Mouse (Mus musculus): Measurements from ENCODE around the gene Rnf220. TPM values are rescaled to one million over a fixed set of nuclear protein-coding genes. Genes with fewer than 3 reads are reported as not detected.
"Not testable (repeated sequence)": the region's sequence is repeated elsewhere in the genome, so short reads cannot be mapped to it uniquely, and the experiment has no call there.

Gene Rnf220
- polyA plus RNA-seq, 1 experiment = 38.2 TPM

DNA sequence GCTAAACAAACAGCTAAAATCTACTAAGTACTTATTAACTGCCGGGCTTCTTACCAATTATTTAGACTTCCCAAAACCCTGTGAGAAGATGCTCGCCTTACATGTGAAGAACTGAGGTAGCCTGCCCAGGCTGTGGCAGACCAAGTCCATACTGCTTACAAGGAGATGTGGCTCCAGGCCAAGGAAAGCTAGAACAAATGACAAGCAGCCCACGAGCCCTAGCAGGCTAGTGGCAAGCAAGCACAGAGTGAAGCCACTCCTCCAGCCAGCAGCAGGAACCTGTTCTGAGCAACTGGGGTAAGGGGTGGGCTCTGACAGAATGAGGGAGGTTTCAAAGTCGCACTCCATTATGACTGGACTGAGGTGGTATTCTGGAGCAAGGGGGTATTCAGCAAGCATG, 222.1 kb downstream of the Rnf220 start:
- H3K9me3 ChIP-seq = peaks cover 8% of the 10 kb centered on the region
- peaks cover 92% of the 10 kb centered on the region for H3K36me3 ChIP-seq (replicated peaks; ENCODE audit: low read length)
- H3K4me3 ChIP-seq (replicated peaks) = no peak overlapping the region
- H3K4me1 ChIP-seq = no peaks in the 10 kb centered on the region
- H3K27me3 ChIP-seq (replicated peaks) = no peaks in the 10 kb centered on the region
- TF ChIP-seq GATA1 (IDR thresholded peaks at IDR 0.05; ENCODE audit: borderline replicate concordance, low read length) (no peak), FLI1 (IDR thresholded peaks at IDR 0.05; ENCODE audit: low read length) (no peak)

DNA sequence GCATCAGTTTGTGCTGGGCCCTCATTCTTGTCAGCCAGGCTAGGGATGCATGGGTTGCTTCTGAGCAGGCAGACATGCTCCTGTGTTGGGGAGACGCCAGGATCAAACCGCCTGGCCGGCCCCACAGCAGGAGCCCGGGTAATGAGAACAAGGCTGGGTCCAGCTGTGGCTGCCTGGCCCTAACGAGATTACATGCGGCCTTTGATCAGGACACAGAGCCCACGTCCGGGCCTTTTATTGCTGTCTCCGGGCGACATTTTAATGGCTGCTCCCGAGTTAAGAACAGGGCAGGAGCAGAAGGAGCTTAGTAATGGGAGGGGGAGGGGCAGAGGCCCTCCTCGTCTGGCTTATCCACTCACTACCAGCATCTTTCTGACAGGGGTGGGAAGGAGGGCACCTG, 224.4 kb downstream of the Rnf220 start:
- peaks cover 8% of the 10 kb centered on the region for H3K9me3 ChIP-seq
- H3K4me1 ChIP-seq = peaks cover 5% of the 10 kb centered on the region; the same call in 1 of the 2 replicates
- H3K27me3 ChIP-seq (replicated peaks) = peaks cover 9% of the 10 kb centered on the region
- H3K4me3 ChIP-seq (replicated peaks) = no peak overlapping the region
- TF ChIP-seq GATA1 (IDR thresholded peaks at IDR 0.05; ENCODE audit: borderline replicate concordance, low read length) = no peak
- no peak for TF ChIP-seq FLI1 (IDR thresholded peaks at IDR 0.05; ENCODE audit: low read length)
- H3K36me3 ChIP-seq (replicated peaks; ENCODE audit: low read length) = peaks cover 69% of the 10 kb centered on the region

DNA sequence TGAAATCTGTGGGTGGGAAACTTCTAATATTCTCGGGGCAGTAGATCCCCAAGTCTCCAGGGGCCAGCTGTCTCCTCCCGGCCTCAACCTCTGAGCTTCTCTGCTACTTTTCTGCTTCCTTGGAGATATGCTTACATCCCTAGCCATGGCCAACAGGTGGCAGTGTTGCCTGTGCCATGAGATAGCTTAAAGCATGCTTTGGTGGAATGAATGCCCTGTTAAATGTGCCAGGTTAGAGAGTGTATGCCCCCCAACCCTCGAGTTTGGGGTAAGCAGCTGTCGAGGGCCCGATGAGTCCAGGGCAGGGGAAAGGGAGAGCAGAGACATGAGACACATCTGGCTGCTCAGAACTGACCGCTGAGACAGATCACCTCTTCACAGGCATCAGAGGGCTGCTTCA, 226.6 kb downstream of the Rnf220 start:
- Histone ChIP-seq H3K9me3 (peaks cover 8% of the 10 kb centered on the region), H3K36me3 (replicated peaks; ENCODE audit: low read length) (peaks cover 47% of the 10 kb centered on the region), H3K27me3 (replicated peaks) (peaks cover 15% of the 10 kb centered on the region), H3K4me1 (peaks cover 5% of the 10 kb centered on the region; the same call in 1 of the 2 replicates), H3K4me3 (replicated peaks) (no peak overlapping the region)
- no peak for TF ChIP-seq GATA1 (IDR thresholded peaks at IDR 0.05; ENCODE audit: borderline replicate concordance, low read length)
- TF ChIP-seq FLI1 (IDR thresholded peaks at IDR 0.05; ENCODE audit: low read length) = no peak

DNA sequence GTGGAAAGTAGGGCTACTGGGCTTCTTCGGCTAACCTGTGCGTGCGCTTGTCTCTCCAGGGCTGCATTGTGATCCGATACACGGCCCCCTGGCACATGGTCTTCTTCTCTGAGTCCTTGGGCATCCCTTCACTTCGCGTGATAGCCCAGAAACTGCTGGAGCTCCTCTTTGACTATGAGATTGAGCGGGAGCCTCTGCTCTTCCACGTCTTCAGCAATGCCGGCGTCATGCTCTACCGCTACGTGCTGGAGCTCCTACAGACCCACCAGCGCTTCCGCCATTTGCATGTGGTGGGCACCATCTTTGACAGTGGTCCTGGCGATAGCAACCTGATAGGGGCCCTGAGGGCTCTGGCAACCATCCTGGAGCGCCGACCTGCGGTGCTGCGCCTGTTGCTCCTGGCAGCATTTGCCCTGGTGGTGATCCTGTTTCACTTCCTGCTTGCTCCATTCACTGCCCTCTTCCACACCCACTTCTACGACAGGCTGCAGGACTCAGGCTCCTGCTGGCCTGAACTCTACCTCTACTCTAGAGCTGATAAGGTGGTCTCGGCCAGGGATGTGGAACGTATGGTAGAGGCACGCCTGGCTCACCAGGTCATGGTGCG, 228.9 kb downstream of the Rnf220 start:
- no peak overlapping the region for H3K4me3 ChIP-seq (replicated peaks)
- TF ChIP-seq FLI1 (IDR thresholded peaks at IDR 0.05; ENCODE audit: low read length) = no peak
- no peak for TF ChIP-seq GATA1 (IDR thresholded peaks at IDR 0.05; ENCODE audit: borderline replicate concordance, low read length)
- H3K9me3 ChIP-seq = no peaks in the 10 kb centered on the region
- peaks cover 5% of the 10 kb centered on the region; the same call in 1 of the 2 replicates for H3K4me1 ChIP-seq
- peaks cover 18% of the 10 kb centered on the region for H3K27me3 ChIP-seq (replicated peaks)
- H3K36me3 ChIP-seq (replicated peaks; ENCODE audit: low read length) = peaks cover 24% of the 10 kb centered on the region

DNA sequence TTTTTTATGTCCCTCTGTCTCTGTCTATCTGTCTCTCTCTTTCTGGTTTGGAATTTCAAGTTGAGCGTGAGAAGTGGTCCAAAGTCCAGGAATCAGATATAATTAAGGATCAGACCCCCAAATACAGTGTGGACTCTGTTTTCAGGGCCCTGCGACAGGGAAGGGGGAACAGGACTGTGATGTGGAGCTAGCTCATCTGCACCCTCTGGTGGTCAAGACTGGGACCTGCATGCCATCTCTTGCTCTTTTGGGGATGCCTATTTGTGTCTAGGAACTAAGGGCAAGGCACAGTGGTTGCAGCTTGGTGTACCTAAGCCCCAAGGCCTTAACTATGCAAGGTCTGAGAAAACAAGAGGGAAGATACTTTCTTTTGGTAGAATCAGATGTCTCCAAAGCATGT, 229.6 kb downstream of the Rnf220 start:
- H3K4me1 ChIP-seq = peaks cover 5% of the 10 kb centered on the region; the same call in 1 of the 2 replicates
- no peaks in the 10 kb centered on the region for H3K9me3 ChIP-seq
- H3K27me3 ChIP-seq (replicated peaks) = peaks cover 24% of the 10 kb centered on the region
- TF ChIP-seq GATA1 (IDR thresholded peaks at IDR 0.05; ENCODE audit: borderline replicate concordance, low read length) = no peak
- peaks cover 17% of the 10 kb centered on the region for H3K36me3 ChIP-seq (replicated peaks; ENCODE audit: low read length)
- no peak overlapping the region for H3K4me3 ChIP-seq (replicated peaks)

DNA sequence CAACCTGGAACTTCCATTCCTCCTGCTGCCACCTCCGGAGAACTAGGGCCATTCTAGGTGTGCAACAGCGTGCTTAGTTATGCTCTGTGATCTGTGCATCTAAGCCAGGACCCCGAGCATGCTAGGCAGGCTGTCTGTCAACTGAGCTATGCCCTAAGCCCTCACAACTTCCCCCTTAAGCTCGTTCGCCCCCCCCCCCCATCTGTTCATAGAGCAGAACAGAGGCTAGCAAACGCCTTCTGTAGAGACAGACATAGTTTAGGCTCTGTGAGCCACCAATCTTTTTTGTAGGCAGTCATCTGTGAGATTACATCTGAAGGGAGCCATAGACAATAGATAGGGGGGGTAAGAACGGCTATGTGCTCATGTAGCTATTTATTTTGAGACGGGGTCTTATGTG, 233.9 kb downstream of the Rnf220 start:
- no peak for TF ChIP-seq FLI1 (IDR thresholded peaks at IDR 0.05; ENCODE audit: low read length)
- TF ChIP-seq GATA1 (IDR thresholded peaks at IDR 0.05; ENCODE audit: borderline replicate concordance, low read length) = no peak
- Histone ChIP-seq H3K4me3 (replicated peaks) (no peak overlapping the region), H3K27me3 (replicated peaks) (peaks cover 36% of the 10 kb centered on the region), H3K36me3 (replicated peaks; ENCODE audit: low read length) (no peaks in the 10 kb centered on the region), H3K9me3 (no peaks in the 10 kb centered on the region; the same call in 1 of the 2 replicates), H3K4me1 (peaks cover 2% of the 10 kb centered on the region; the same call in 1 of the 2 replicates)

DNA sequence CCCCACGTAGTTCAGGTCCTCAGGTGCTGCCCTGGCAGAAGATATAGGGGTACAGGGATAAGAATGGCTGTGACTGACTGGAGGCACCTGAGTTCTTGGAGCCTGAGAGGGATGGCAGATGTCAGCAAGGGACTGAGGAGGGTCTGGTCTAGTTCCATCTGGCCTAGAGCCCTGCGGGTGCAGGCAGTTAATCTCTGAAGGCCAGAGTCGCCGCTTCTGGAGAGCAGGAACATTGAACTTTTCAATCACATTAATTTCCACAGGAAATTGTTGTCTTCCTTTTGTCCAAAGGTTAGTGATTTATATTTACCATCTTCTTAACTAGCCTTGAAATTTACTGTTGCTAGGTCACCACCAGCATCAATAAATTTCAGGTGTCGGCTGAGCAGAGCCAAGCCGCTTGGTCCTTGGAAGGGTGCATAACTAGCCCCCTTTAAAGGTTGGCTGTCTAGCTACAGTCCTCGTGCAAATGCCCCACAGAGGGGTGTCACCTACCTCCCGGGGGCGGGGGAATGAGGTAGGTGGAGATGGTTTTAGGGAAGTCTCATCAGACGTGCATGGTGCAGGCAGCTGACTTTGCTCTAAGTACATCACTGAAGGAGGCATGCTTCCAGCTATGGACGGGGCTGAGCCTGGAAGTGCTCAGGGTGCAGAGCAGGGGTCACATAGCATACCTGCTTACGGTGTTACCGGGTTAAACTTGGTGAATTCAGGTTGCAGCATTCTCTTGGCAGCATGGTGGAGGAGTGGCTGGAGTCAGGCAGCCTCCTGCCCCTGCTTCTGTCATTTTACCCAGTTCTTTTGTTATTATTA, 234.5 kb downstream of the Rnf220 start:
- peaks cover 36% of the 10 kb centered on the region for H3K27me3 ChIP-seq (replicated peaks)
- TF ChIP-seq GATA1 (IDR thresholded peaks at IDR 0.05; ENCODE audit: borderline replicate concordance, low read length) (no peak), FLI1 (IDR thresholded peaks at IDR 0.05; ENCODE audit: low read length) (no peak)
- H3K4me3 ChIP-seq (replicated peaks) = no peak overlapping the region
- H3K4me1 ChIP-seq = no peaks in the 10 kb centered on the region; the same call in 1 of the 2 replicates
- no peaks in the 10 kb centered on the region; the same call in 1 of the 2 replicates for H3K9me3 ChIP-seq
- no peaks in the 10 kb centered on the region for H3K36me3 ChIP-seq (replicated peaks; ENCODE audit: low read length)

DNA sequence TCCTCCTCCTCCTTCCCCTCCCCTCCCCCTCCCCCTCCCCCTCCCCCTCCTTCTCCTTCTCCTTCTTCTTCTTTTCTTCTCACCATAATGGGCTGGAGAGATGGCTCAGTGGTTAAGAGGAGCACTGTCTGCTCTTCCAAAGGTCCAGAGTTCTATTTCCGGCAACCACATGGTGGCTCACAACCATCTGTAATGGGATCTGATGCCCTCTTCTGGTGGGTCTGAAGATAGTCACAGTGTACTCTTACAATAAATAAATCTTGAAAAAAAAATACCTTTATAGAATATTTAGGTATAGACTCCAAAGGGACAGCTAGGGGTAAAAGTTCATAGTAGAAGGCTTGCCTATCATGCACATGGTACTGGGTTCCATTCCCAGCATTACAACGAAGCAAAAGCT, 235.6 kb downstream of the Rnf220 start:
- H3K27me3 ChIP-seq (replicated peaks) = peaks cover 37% of the 10 kb centered on the region
- no peaks in the 10 kb centered on the region; the same call in 1 of the 2 replicates for H3K4me1 ChIP-seq
- H3K4me3 ChIP-seq (replicated peaks) = no peak overlapping the region
- TF ChIP-seq GATA1 (IDR thresholded peaks at IDR 0.05; ENCODE audit: borderline replicate concordance, low read length) (no peak), FLI1 (IDR thresholded peaks at IDR 0.05; ENCODE audit: low read length) (no peak)
- H3K36me3 ChIP-seq (replicated peaks; ENCODE audit: low read length) = no peaks in the 10 kb centered on the region
- no peaks in the 10 kb centered on the region; the same call in 1 of the 2 replicates for H3K9me3 ChIP-seq

DNA sequence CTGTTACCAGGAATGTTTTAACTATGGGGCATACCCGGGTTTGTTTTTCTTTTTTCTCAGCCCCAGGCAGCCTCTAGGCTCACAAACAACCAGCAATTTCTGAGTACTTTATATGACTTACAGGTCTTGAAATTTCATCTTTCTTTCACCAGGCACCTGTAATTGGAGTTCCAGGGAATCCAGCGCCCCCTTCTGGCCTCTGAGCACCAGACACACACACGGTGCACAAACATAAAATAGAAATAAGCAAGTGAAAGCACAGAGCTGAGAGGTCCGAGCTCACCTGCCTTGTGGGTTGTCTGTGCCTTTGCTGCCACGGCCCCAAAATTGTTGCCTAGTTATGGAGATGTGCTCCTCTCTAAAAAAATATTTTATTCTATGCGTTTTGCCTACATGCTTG, 236.9 kb downstream of the Rnf220 start:
- H3K4me3 ChIP-seq (replicated peaks); H3K36me3 ChIP-seq (replicated peaks; ENCODE audit: low read length); H3K4me1 ChIP-seq: not testable (repeated sequence)

DNA sequence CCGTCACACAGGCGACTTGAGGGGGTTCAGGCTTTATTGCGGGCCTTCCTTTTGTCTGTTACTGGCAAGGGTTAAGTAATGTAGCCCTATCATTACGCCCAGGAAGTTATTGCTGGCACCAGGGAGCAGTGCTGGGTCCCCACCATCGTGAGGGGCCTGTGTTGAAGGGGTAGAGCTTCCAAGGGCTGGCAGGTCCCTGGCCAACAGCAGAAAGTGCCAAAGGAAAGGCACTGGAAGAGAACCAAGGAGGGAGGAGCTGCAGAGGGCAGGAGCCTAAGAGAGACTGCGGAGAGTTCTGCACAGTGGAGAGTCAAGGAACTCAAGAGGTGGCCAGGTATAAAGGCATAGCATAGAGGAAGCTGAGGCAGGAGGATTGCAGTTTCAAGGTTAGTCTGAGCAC, 242.2 kb downstream of the Rnf220 start:
- peaks cover 31% of the 10 kb centered on the region for H3K4me1 ChIP-seq
- no peak overlapping the region for H3K4me3 ChIP-seq (replicated peaks)
- no peaks in the 10 kb centered on the region for H3K36me3 ChIP-seq (replicated peaks; ENCODE audit: low read length)
- H3K9me3 ChIP-seq = no peaks in the 10 kb centered on the region
- TF ChIP-seq FLI1 (IDR thresholded peaks at IDR 0.05; ENCODE audit: low read length) (no peak), GATA1 (IDR thresholded peaks at IDR 0.05; ENCODE audit: borderline replicate concordance, low read length) (no peak)
- H3K27me3 ChIP-seq (replicated peaks) = peaks cover 44% of the 10 kb centered on the region

More for the DNA sequence above, 236.9 kb downstream of the Rnf220 start:
- H3K27me3 ChIP-seq (replicated peaks) = peaks cover 44% of the 10 kb centered on the region
- not testable (repeated sequence) for H3K9me3 ChIP-seq

Measured in megakaryocyte, embryonic 14.5 days (primary cell).